ENCODE assay signal across 13 mouse cellular contexts in the genomic region with DNA sequence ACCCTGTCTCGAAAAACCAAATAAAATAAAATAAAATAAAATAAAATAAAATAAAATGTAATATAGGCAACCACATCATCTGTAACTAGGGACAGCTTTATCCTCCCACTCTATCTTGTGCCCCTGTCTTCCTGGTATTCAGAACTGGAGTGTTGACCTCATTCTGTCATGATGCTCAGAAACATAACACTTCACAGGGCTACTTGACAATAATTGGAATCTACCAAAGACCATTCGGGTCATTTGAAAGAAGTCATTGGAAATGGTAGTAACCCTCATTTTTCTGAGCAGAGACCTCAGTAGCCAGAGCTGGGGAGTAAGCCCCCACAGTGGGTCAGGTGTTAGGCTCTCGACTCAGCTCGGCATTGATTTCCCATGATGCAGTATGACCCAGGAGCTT.
DNase-seq lines count a peak whose midpoint lies in the region.
"Had no signal": no experiment of that assay in that cellular context is flagged by ENCODE, and none has a peak within 500 bp of the region (broad histone marks: within the 10 kb centered on the region; RNA-seq: fewer than 3 reads in every experiment).

No protein-coding gene starts in this region.

- peak; percentile 75 for DNase-seq in Muller cell, postnatal 12 days (ENCODE audit: inconsistent ontology term)
- peak; percentile 63 for DNase-seq in retina, embryonic 14.5 days (ENCODE audit: low spot score)
- no peak for DNase-seq in spleen, postnatal 10 days (ENCODE audit: low spot score in 2 of 2)
- no peak for DNase-seq in thymus, adult 18-20 months
- no peak for DNase-seq in urinary bladder, adult 18-20 months (ENCODE audit: low spot score in 2 of 2)
- DNase-seq: adrenal gland, postnatal 25 days; cerebellum, adult 11 months; cerebellum, adult 18-20 months; cerebellum, adult 8-10 months; cerebellum, adult 9-11 months; cerebellum, postnatal 14 days; cerebellum, postnatal 36 days; embryo, embryonic 11 days had no signal

Comparison
In these comparisons a context has a peak if more than half of its experiments do, and no peak if none do; other contexts are left out.
1. DNase-seq: peak in Muller cell, postnatal 12 days (single experiment) and retina, embryonic 14.5 days (single experiment); none in spleen, postnatal 10 days (0 of 2), thymus, adult 18-20 months (0 of 2) and urinary bladder, adult 18-20 months (0 of 2).